Mouse (Mus musculus) heart, adult 2 months (tissue): ENCODE measurements around the gene Snai3.

Source experiments
- CTCF ChIP-seq: fragments of 200-600 bp; IDR thresholded peaks from 2 replicates; pipeline ENCODE4 v1.8.1; 2022; ENCODE audit warnings: antibody characterized with exemption, mild to moderate bottlenecking, moderate library complexity
- EP300 ChIP-seq: fragments of 200-500 bp; IDR thresholded peaks from 2 replicates; pipeline ENCODE4 v1.6.1; 2011; ENCODE audit warnings: low read depth, low read length, control low read depth; ENCODE audit not compliant: insufficient read depth
- POLR2A ChIP-seq: fragments of 200-500 bp; IDR thresholded peaks from 2 replicates; pipeline ENCODE4 v1.6.1; 2011; ENCODE audit warnings: mild to moderate bottlenecking, low read depth, low read length, control low read depth; ENCODE audit not compliant: insufficient read depth

DNA sequence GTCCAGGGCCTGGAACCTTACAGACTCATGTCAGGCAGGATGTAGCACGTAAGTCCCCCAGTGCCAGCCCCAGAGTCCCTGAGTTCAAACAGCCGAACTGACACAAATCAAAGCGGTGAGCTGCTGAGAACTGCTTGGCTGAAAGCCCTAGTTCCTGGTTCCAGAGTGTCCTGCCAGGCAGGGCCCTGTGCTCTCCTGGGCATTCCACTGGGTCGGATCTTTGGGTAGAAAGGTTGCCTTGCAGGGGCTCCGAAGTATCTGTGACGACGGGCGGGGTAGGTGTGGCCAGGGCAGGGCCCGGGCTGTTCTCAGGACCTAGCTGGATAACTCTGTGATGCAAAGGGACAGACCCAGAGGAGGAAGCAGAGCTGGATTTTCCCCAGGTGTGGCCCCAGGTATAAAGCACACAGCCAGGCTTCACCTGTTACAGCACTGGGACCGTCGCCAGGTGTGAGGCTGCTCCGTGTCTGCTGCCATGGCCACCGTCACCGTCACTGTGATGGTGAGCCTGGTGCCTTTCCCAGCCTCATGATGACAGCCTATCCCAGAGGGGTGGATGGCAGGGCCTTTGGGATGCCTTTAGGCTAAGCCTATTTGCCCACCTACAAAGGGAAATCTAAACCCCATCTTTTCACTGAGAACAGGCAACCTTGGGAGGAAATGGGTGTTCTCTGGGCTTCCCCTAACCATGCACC lies 39.0 kb downstream of the Snai3 start, which contains the start of gene Il17c:
- TF ChIP-seq POLR2A (no peak), CTCF (no peak), EP300 (no peak)
